Mouse (Mus musculus) mouse trophoblast stem cell (cell line): ENCODE results near the gene Zbtb20.

ENCODE experiments used
- in situ Hi-C, 2 experiments: fragments of 300-500 bp; cut with MseI, MboI; formaldehyde crosslinking; loops; 2 replicates in 1 of 2; 3 replicates in 1 of 2; pipeline ENCODE4 v1.15.1; 2025

Gene Zbtb20

DNA sequence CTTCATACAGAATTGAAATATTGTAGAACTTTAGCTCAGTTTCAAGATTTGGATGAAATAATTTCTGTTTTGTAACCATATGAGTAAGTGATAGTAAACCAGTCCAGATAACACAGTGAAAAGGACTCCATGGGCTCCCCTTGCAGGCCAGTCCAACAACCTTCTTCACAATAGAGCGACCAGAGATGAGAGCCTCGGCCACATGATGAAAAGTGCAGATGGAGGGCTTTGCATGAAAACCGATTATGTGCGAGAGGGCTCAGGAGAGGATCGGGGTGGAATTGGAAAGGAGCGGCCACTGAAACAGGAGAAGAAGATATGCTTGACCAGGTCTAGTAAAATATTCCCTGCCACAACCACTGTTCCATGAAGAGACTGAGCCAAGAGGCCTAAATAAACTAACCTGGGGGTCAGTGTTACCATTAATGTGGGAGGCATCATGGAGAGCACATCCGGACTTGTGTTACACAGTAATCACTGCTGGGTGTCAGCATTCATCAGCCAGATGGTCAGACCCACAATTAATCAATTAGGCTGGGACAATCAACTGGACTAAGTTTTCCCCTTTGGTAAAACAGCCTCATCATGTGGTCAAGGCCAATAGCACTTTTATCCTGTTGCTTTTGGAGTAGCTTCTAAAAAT lies 485.3 kb downstream of the Zbtb20 start:
- in situ Hi-C loops, result no loop called here

DNA sequence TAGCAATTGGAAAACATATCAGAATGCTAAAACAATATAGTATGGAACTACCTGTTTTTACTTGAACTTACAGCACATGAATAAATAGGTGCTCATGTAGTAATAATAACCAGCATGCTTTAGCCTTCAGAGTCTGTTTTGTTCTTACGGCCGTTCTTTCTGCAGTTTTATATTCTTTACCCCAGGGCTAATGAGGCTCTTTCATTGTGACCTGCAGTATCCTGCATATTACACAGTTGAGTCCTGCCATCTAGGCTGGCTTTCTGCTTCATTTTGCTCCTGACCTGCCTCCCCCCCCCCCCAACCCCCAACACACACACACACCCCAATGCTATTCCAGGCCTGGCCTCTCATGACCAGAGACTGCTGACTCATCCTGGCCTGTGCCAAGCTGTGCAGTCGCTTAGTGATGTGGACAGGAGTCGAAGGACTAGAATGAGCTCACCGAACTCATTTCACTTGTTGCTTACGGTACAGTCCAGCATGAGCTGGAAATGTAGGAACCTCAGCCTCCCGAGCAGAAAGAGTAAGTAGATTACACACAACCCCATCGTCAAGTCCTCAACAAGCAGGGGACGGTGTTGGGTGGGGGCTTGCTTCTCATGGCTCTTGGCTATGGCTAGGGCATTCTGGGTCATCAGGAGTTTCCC lies 487.1 kb downstream of the Zbtb20 start:
- in situ Hi-C loops, result no loop called here

DNA sequence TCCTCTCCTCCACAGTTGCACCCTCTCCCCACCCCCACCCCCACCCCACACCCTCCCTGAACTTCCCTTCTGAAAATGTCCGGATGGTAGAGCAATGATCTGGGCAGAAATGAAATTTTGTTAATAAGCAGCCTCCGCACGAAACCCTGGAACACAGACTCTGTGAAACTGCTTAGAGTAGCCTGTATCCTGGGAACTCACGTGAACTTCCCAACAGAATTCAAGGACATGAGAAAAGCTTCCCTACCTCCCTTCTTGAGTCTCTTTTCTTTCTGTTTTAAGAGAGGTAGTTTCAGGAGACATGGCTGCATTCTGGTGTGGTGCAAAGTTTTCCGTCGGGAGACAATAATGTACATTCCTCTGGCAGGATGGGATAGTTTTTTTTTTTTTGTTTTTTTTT lies 487.6 kb downstream of the Zbtb20 start:
- in situ Hi-C loops, result no loop called here

DNA sequence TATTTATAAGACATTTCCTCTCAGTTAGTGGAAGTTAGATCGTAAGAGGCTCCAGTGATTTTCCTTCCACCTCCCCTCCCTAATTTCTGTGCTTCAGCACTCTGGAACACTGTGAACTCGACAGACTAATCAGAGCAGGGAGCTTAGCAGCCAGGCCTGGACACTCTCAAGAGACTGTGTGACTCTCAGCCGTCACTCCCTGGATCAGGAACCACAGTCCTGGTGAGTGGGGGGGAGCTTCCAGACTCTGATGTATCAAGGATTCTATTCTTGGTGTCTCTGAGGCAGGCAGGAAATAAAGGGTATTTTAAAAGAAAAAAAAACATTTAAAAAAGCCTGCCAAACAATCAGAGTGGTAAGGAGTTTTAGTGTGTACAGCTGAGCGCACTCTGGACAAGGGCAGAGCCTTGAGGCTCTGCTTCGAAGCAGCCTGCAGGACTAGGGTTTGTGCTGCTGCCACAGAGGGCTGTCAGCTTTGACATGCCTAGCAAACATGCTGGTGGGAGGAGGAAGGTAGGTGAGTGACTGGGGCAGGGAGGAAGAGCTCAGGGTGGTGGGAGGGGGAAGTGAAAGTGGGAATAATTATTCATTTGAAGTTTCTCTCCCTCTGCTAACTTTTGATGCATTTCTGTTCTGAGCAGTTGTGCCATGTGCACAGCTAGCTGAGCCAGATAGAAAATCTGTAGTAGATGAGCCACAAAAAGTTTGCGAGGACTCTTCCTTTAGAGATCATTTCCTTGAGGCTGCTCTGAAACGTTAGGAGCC lies 488.3 kb downstream of the Zbtb20 start:
- in situ Hi-C loops, result no loop called here

DNA sequence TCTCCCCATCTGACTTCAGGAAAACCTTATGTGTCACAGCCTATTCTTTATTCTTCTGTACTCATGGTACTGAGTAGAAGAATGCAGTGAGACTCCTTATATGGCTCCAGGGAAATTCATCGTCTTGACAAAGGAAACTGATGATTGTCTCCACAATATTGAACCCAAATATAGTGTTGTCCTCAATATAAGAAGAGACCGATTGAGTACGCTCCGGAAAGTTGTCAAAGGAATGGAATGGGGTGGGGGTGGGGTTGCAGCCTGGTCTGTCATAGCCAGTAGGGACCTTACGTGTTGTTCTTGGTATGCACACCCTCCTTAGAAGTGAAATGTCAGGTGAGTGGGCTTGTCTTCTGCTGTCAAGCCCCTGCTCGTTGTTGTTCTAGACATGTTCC lies 488.8 kb downstream of the Zbtb20 start:
- in situ Hi-C loops, result no loop called here

DNA sequence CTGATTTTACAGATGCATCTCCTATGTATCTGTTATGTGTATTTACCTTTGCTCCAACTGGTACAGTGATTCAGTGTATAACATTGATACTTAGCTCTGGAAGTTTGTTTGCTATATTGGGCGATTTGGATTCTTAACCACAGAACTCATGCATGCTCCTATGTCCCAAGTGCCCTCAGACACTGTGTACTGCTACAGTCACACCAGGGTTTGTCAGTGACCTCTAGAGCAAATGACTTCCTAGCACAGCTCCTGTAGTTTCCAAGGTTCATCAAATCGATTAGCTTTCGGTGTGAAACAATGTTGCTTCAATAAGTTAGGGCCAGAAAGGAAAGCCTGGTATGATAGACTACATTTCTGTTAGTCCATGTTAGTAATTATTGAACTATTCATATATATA lies 489.6 kb downstream of the Zbtb20 start:
- in situ Hi-C loops, result no loop called here

DNA sequence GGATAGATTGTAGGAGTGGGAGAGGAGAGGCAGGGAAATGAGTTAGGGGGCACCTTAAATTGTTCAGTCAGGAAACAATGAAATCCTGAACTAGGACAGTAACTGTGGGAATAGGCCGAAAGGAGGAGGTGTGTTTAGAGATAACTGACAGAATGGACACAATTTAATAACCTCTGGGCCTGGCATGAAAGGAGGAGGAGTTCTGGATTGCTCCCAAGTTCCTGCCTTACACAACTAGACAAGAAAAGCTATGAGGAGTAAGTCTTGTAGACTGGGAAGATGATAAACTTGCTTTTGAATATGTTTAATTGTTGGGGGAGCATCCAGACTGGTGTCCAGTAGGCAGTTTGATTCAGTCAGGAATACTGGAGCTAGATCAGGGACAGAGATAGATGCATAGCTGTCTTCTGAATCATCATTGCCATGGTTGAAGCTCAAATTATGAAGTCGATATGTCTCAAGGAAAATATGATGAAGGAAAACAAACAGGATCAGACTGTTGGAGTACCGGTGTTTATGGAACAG lies 494.9 kb downstream of the Zbtb20 start:
- in situ Hi-C loops, result no loop called here

DNA sequence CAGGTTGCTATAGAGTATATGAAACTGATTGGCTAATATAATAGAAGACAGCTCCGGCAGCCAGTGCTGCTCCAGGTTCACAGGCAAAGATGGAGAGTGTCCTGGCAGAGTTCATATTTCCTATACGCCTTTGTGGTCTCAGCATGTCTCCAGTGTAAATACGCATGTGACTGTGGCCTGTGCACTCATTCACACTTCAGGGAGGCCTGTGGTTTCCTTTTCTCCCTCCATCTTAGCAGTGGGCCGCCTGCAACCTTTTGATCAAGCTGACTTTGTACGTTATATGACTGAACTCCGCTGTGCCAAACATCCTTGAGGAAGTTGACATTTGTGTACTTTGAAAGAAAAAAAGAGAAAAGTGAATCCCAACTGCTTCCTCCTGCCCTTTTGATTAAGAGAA lies 501.1 kb downstream of the Zbtb20 start:
- in situ Hi-C loops, result no loop called here

DNA sequence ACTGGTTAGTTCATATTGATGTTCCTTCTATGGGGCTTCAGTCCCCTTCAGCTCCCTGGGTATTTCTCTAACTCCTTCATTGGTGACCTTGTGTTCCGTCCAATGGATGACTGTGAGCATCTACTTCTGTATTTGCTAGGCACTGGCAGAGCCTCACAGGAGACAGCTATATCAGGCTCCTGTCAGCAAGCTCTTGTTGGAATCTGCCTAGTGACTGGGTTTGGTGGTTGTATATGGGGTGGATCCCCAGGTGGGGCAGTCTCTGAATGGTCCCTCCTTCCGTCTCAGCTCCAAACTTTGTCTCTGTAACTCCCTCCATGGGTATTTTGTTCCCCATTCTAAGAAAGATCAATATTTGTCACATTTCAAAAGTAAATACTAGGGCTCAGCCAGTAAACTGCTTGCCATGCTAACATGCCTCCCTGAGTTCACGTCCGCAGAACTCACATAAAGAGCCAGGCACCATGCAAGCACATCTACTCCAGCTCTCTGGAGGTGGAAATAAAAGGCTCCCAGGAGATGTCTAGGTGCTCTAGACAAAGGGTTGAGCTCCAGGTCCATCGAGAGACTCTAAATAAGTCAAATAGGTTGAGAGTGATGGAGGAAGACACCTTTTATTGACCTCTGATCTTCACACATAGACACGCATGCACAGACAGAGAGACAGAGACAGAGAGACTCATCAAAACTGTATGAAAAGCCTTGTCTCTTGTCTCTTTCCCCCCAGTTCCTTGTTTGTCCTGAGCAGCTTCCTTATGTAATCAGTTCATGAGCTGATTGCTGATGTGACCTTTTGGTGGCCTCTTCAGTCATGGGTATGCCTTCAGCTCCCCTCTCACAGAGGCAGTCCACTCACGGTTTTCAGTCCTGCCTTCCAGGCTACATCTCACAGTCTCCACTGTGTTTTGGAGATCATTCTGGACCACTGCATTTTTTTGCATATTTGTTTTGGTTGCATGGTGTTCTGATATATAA lies 504.0 kb downstream of the Zbtb20 start:
- in situ Hi-C loops, result no loop called here

DNA sequence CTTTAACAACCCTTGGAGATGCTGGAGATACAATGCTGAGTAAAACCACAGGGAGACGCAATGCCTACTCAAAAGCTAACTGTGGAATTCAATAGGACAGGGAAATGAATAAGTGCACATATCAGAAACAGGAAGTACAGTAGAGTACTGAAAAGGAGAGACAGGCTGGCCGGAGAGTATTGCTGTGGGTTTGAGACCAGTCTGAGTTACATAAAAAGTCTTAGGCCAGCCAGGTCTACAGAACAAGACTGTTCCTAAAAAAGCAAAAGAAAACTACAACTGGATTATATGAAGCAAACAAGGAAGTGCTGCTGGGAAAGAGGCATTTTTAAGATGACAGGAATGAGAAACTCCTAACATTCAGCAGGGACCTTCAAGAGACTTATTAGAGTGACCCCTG lies 505.5 kb downstream of the Zbtb20 start:
- in situ Hi-C loops, result no loop called here

DNA sequence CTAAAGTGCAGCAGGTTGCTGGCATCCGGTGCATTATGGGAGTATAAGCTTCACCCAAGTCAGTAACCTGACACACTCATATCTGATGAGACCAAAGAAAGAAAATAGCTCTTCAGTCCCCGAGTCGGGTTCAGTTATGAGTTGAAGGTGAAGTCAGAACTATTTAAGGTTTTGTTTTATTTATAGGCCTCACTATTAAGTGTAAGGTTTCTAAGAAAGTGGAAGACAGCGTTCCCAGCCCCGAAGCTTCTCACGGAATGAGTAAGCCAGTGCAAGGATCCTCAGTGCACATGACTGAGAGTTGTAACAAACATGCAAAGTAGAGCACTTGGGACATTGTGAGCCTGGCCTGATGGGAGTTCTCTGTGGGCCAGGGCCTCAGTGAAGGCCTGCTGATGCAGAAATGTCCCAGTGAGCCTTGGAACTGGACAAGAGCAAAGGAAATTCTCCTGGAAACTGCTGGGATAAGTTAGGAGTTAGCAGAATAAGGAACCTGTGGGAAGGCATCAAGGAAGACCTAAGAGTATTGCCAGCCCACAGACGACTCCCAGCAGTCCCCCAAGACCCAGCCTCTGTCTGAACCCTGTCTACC lies 507.6 kb downstream of the Zbtb20 start:
- in situ Hi-C loops, result no loop called here

DNA sequence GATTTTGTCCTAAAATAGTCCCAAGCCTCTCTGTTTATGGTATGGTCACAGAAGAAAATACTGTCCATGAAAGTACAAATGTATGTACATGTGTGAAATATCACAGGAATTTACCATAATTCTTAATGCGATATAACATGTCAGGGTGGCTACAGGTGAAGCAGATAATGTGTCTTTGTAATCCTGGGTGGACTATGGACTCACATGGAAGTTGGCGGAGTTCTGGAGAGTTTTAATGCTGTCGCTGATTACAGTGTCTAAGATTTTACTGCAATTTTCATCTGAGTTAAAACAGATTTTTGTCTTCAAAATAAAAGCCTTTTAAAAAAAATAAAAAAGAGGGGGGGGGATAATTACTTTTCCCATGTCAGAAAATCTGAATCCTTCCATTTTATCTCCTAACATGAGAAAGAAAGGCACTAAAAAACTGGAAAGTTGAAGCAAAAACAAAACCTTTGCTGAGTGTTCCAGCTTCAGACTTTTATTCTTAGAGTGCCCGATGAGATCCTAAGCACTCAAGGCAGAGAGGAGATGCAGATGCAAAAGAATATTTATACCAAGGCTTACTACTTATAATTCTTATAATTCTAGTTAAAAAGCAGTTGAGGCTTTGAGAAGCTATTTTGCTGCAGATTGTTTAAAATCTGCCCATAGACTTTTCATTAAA lies 509.4 kb downstream of the Zbtb20 start:
- in situ Hi-C loops, result no loop called here

DNA sequence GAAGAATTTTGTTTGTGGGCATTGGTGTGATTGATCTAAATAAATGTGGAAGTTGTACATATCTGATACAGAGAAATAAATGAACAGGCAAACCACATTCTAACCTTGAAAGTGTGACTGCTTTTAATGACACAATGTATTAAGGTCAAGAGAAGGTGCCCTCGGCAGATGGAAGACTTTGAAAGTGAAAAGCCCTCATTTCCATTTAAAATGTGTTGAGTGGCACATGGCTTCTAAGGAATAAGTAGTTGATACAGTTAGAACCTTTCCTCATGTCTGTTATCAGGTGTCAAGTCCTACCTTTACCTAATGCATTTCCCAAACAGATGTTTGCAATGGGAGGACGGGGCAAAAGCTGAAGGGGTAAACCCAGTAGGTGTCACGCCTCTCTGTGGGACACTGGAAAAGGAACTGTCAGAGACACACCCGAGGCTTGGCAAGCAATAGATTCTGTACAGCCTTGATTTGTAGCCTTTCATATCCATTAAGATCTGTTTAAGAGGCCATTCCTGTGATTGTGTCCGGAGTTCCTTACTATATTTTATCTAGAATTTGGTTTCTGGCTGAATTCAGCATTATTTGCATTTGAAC lies 510.0 kb downstream of the Zbtb20 start:
- in situ Hi-C loops, result no loop called here

DNA sequence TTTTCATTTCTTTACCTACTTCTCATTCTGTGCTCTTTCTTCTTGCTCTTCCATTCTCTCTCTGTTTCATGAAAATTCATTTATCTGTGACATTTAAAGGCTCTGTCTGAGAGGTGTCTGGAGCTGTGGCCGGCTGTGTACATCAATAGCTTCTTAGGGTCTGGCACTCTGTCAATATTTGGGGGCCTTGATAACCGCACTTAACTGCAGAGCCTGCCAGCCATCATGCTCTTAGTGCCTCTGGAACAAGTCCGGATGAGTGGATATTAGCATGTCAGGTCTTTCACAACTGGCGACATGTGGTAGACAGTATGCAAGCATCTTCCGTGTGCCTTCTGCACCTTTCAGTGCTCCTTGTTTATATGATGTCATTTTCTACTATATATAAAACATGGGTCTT lies 510.7 kb downstream of the Zbtb20 start:
- in situ Hi-C loops, result no loop called here

DNA sequence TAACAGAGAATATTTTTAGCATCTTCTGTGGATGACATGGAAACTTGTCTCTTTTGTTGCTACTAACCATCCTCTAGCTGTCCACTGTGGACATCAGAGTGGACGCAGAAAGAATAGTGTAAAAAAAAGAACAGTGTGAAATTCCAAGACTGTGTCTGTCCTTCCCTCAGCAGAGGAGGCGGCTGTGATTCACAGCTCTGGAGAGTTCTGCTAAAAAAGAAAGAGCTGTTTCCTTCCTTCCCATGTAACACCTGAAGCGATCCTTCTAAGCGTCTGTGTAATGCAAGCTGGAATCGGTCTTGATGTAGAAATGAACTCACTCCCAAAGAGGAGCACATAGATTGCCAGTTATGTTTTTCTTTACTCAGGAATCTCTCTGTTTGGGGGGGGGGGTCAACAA lies 512.7 kb downstream of the Zbtb20 start:
- in situ Hi-C loops, result no loop called here

DNA sequence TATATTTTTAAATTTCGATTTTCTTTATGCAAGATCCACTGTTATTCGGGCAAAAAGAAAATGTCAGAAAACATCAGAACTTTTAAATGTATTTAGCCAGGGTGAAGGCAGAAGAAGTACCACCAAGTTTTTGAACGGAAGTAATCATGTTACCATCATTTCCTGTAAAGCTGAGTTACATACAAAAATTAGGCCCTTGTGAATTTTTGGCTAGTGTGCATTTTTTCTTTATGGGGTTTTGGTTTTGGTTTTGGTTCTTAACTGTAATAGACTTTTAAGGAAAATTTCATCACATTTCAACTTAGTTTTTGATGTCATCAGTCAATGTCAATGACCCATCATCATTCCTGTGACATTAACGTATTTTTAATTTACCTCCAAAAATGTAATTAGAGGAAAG lies 514.7 kb downstream of the Zbtb20 start:
- in situ Hi-C loops, result no loop called here

DNA sequence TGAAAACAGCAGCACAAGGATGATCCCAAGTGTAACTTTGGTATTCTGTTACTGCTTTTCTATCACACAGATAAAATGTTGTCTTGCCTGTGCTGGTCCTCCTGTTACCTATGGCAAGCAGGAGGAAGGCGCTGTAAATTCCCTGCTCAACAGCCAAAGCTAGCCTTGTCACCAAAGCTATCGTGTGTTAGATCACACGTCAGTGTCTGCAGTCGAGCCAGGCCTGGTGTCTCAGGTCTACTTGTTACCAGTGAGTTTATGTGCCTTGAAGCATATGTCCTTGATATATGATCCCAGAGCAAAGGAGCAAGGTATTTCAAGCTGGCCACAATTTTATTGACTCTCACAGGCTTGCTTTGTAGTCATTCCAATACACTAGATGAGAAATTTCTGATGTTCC lies 517.7 kb downstream of the Zbtb20 start:
- in situ Hi-C loops, result no loop called here

DNA sequence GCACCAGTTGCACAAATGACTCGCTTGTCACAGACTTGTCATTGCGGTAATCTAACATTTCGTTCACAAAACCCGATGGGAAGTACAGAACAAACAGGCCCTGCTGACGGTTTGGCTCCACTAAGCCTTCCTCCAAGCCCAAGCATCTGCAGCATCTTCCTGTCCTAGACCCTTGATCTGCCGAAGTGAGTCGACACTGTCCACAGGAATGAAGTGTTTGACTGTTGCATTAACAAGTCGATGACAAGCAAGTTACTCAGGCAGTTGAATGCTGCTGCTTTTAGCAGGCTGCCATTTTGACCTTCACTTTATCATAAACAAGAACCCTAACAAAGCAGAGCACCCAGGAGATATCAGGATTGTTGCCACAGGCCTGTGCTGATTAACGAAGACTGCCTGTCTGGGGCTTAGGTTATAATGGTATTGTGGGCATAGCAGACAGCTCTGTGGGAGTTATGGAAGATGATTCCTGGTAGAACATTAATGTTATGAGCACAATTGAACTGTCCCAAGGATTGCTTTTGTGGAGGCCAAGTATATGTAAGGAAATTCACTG lies 518.4 kb downstream of the Zbtb20 start:
- in situ Hi-C loops, result no loop called here

DNA sequence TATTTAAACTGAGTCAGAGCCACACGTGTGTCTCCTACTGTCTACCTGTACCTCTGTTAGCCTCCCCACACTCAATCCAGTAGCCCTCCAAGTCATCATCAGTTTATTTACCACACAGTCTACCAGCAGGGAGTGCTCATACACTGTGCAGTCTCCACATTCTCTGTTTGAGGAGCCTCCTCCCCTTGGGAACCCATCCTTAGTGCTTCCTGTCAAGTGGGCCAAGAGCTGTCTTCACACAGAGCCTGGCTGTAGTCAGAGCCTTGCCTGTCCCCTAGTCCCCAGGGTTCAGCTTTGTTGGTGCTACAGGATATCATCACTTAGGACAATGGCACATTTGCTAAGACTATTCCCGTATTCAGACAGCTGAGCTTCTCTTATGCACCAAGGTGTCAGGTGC lies 519.1 kb downstream of the Zbtb20 start:
- in situ Hi-C loops, result no loop called here
